Mouse (Mus musculus): ENCODE measurements around the gene Fbln5. TPM values are rescaled to one million over a fixed set of nuclear protein-coding genes. Genes with fewer than 3 reads are reported as not detected.

The Fbln5 gene
- polyA plus RNA-seq, 1 experiment: 44.9 TPM

- TF ChIP-seq MAX (IDR thresholded peaks at IDR 0.05; ENCODE audit: low read depth) (no peak), MYOG (IDR thresholded peaks at IDR 0.05; ENCODE audit: control insufficient read depth in 1 of 3, insufficient read depth in 1 of 3, insufficient read length in 2 of 3, low read depth in 2 of 3) (no peak), REST (IDR thresholded peaks at IDR 0.05; ENCODE audit: insufficient read depth, insufficient read length) (no peak), MYOD1 (IDR thresholded peaks at IDR 0.05; ENCODE audit: control insufficient read depth in 1 of 3, insufficient read length in 2 of 3, low read depth in 2 of 3) (no peak), CEBPB (IDR thresholded peaks at IDR 0.05; ENCODE audit: insufficient read depth, poor library complexity, severe bottlenecking) (no peak), TCF12 (IDR thresholded peaks at IDR 0.05; ENCODE audit: insufficient read depth, poor library complexity, severe bottlenecking) (no peak), TCF3 (IDR thresholded peaks at IDR 0.05; ENCODE audit: insufficient read length, low read depth) (no peak), SRF (IDR thresholded peaks at IDR 0.05; ENCODE audit: control insufficient read depth, insufficient read length, low read depth) (no peak), POLR2A (IDR thresholded peaks at IDR 0.05; ENCODE audit: insufficient read length, low read depth) (no peak), POLR2AphosphoS2 (IDR thresholded peaks at IDR 0.05; ENCODE audit: insufficient read length, low read depth) (no peak), E2F4 (IDR thresholded peaks at IDR 0.05; ENCODE audit: insufficient read depth) (no peak), USF1 (IDR thresholded peaks at IDR 0.05; ENCODE audit: low read depth) (no peak)
- Histone ChIP-seq H3ac (ENCODE audit: control insufficient read depth, insufficient read length) (no peak overlapping the region), H3K79me2 (ENCODE audit: control insufficient read depth, insufficient read depth) (no peaks in the 10 kb centered on the region), H3K36me3 (ENCODE audit: control insufficient read depth, insufficient read depth) (no peaks in the 10 kb centered on the region), H3K4me3 (no peak overlapping the region), H3K27me3 (ENCODE audit: control insufficient read depth, insufficient read depth, insufficient read length) (no peaks in the 10 kb centered on the region), H3K4me2 (ENCODE audit: low read depth) (no peak overlapping the region)
Measured at GRCm38 (mm10) chr12:101794458-101794857, 24.4 kb downstream of the Fbln5 start.

DNA sequence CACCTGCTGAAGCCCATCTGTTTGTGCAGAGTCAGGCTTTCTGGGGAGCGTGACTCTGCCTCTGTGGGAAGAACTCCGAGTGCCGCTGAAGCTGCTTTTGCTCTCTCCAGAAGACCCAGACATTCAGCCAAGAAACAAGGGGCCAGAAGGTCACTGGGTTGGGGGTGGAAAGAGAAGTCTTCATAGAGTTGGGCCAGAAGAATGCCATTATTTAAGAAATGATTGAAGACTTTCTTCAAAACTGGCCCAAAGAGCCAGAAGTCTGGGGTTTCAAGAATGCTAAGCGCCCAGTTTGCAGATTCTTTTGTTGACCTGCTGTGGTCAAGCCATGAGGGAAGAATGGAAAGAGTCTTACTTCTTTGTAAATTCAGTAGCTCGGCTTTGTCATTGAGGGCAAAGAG is 25.6 kb downstream of the Fbln5 start:
- TF ChIP-seq CEBPB (IDR thresholded peaks at IDR 0.05; ENCODE audit: insufficient read depth, poor library complexity, severe bottlenecking): no peak
- no peak for TF ChIP-seq MAX (IDR thresholded peaks at IDR 0.05; ENCODE audit: low read depth)
- no peak for TF ChIP-seq MYOD1 (IDR thresholded peaks at IDR 0.05; ENCODE audit: control insufficient read depth in 1 of 3, insufficient read length in 2 of 3, low read depth in 2 of 3)
- TF ChIP-seq TCF12 (IDR thresholded peaks at IDR 0.05; ENCODE audit: insufficient read depth, poor library complexity, severe bottlenecking): no peak
- TF ChIP-seq USF1 (IDR thresholded peaks at IDR 0.05; ENCODE audit: low read depth): no peak
- no peak for TF ChIP-seq POLR2AphosphoS2 (IDR thresholded peaks at IDR 0.05; ENCODE audit: insufficient read length, low read depth)
- TF ChIP-seq REST (IDR thresholded peaks at IDR 0.05; ENCODE audit: insufficient read depth, insufficient read length): no peak
- no peak for TF ChIP-seq MYOG (IDR thresholded peaks at IDR 0.05; ENCODE audit: control insufficient read depth in 1 of 3, insufficient read depth in 1 of 3, insufficient read length in 2 of 3, low read depth in 2 of 3)
- no peak for TF ChIP-seq TCF3 (IDR thresholded peaks at IDR 0.05; ENCODE audit: insufficient read length, low read depth)
- no peak for TF ChIP-seq E2F4 (IDR thresholded peaks at IDR 0.05; ENCODE audit: insufficient read depth)
- Histone ChIP-seq H3K4me2 (ENCODE audit: low read depth) (no peak overlapping the region), H3K4me3 (no peak overlapping the region), H3K79me2 (ENCODE audit: control insufficient read depth, insufficient read depth) (no peaks in the 10 kb centered on the region), H3K36me3 (ENCODE audit: control insufficient read depth, insufficient read depth) (no peaks in the 10 kb centered on the region), H3K27me3 (ENCODE audit: control insufficient read depth, insufficient read depth, insufficient read length) (no peaks in the 10 kb centered on the region), H3ac (ENCODE audit: control insufficient read depth, insufficient read length) (no peak overlapping the region)

GRCm38 (mm10) chr12:101792684-101793083 is 26.2 kb downstream of the Fbln5 start:
- no peaks in the 10 kb centered on the region for H3K36me3 ChIP-seq (ENCODE audit: control insufficient read depth, insufficient read depth)
- no peak overlapping the region for H3K4me3 ChIP-seq
- H3K79me2 ChIP-seq (ENCODE audit: control insufficient read depth, insufficient read depth): no peaks in the 10 kb centered on the region
- no peak overlapping the region for H3ac ChIP-seq (ENCODE audit: control insufficient read depth, insufficient read length)
- no peaks in the 10 kb centered on the region for H3K27me3 ChIP-seq (ENCODE audit: control insufficient read depth, insufficient read depth, insufficient read length)
- TF ChIP-seq POLR2AphosphoS2 (IDR thresholded peaks at IDR 0.05; ENCODE audit: insufficient read length, low read depth) (no peak), POLR2A (IDR thresholded peaks at IDR 0.05; ENCODE audit: insufficient read length, low read depth) (no peak), MAX (IDR thresholded peaks at IDR 0.05; ENCODE audit: low read depth) (no peak), E2F4 (IDR thresholded peaks at IDR 0.05; ENCODE audit: insufficient read depth) (no peak), REST (IDR thresholded peaks at IDR 0.05; ENCODE audit: insufficient read depth, insufficient read length) (no peak), MYOG (IDR thresholded peaks at IDR 0.05; ENCODE audit: control insufficient read depth in 1 of 3, insufficient read depth in 1 of 3, insufficient read length in 2 of 3, low read depth in 2 of 3) (no peak), SRF (IDR thresholded peaks at IDR 0.05; ENCODE audit: control insufficient read depth, insufficient read length, low read depth) (no peak), TCF3 (IDR thresholded peaks at IDR 0.05; ENCODE audit: insufficient read length, low read depth) (no peak), TCF12 (IDR thresholded peaks at IDR 0.05; ENCODE audit: insufficient read depth, poor library complexity, severe bottlenecking) (no peak), USF1 (IDR thresholded peaks at IDR 0.05; ENCODE audit: low read depth) (no peak), CEBPB (IDR thresholded peaks at IDR 0.05; ENCODE audit: insufficient read depth, poor library complexity, severe bottlenecking) (no peak), MYOD1 (IDR thresholded peaks at IDR 0.05; ENCODE audit: control insufficient read depth in 1 of 3, insufficient read length in 2 of 3, low read depth in 2 of 3) (no peak)
- H3K4me2 ChIP-seq (ENCODE audit: low read depth): no peak overlapping the region

- H3K27me3 ChIP-seq (ENCODE audit: control insufficient read depth, insufficient read depth, insufficient read length): no peaks in the 10 kb centered on the region
- TF ChIP-seq REST (IDR thresholded peaks at IDR 0.05; ENCODE audit: insufficient read depth, insufficient read length): no peak
- no peak for TF ChIP-seq SRF (IDR thresholded peaks at IDR 0.05; ENCODE audit: control insufficient read depth, insufficient read length, low read depth)
- no peak for TF ChIP-seq USF1 (IDR thresholded peaks at IDR 0.05; ENCODE audit: low read depth)
- TF ChIP-seq MYOG (IDR thresholded peaks at IDR 0.05; ENCODE audit: control insufficient read depth in 1 of 3, insufficient read depth in 1 of 3, insufficient read length in 2 of 3, low read depth in 2 of 3): no peak
- TF ChIP-seq POLR2AphosphoS2 (IDR thresholded peaks at IDR 0.05; ENCODE audit: insufficient read length, low read depth): no peak
- TF ChIP-seq TCF12 (IDR thresholded peaks at IDR 0.05; ENCODE audit: insufficient read depth, poor library complexity, severe bottlenecking): no peak
- no peak for TF ChIP-seq CEBPB (IDR thresholded peaks at IDR 0.05; ENCODE audit: insufficient read depth, poor library complexity, severe bottlenecking)
- TF ChIP-seq POLR2A (IDR thresholded peaks at IDR 0.05; ENCODE audit: insufficient read length, low read depth): no peak
- TF ChIP-seq MYOD1 (IDR thresholded peaks at IDR 0.05; ENCODE audit: control insufficient read depth in 1 of 3, insufficient read length in 2 of 3, low read depth in 2 of 3): no peak
- TF ChIP-seq MAX (IDR thresholded peaks at IDR 0.05; ENCODE audit: low read depth): no peak
- TF ChIP-seq E2F4 (IDR thresholded peaks at IDR 0.05; ENCODE audit: insufficient read depth): no peak
- no peak for TF ChIP-seq TCF3 (IDR thresholded peaks at IDR 0.05; ENCODE audit: insufficient read length, low read depth)
- no peaks in the 10 kb centered on the region for H3K79me2 ChIP-seq (ENCODE audit: control insufficient read depth, insufficient read depth)
- no peak overlapping the region for H3K4me3 ChIP-seq
- no peak overlapping the region for H3ac ChIP-seq (ENCODE audit: control insufficient read depth, insufficient read length)
- no peak overlapping the region for H3K4me2 ChIP-seq (ENCODE audit: low read depth)
- no peaks in the 10 kb centered on the region for H3K36me3 ChIP-seq (ENCODE audit: control insufficient read depth, insufficient read depth)
Measured at GRCm38 (mm10) chr12:101789767-101790166, 29.1 kb downstream of the Fbln5 start.
